Comparison of ENCODE assay signal across 15 mouse cellular contexts in genomic region chr9:98423691-98424090, GRCm38 (mm10). TPM values are rescaled to one million over a fixed set of nuclear protein-coding genes. Genes with fewer than 3 reads are reported as not detected.
DNase-seq lines count a peak whose midpoint lies in the region; ATAC-seq and TF ChIP-seq lines count a peak whose summit lies in the region.
"Had no signal": no experiment of that assay in that cellular context is flagged by ENCODE, and none has a peak within 500 bp of the region (broad histone marks: within the 10 kb centered on the region; RNA-seq: fewer than 3 reads in every experiment).

No protein-coding gene starts in this region.

- no peak overlapping the region for H3K27ac ChIP-seq in lung, embryonic 14.5 days (ENCODE audit: low read depth)
- H3K27ac ChIP-seq in embryonic facial prominence, embryonic 15.5 days (replicated peaks) = no peak overlapping the region
- H3K27ac ChIP-seq in neural tube, embryonic 12.5 days = no peak overlapping the region
- H3K27ac ChIP-seq: forebrain, embryonic 12.5 days; limb, embryonic 12.5 days had no signal

- no peak for DNase-seq in lung, embryonic 14.5 days
- no peak for DNase-seq in lung, postnatal 4 days
- DNase-seq in liver = peak; percentile 24
- DNase-seq in thymus, postnatal 0 days (ENCODE audit: low spot score) = no peak
- DNase-seq in cerebellum, adult 11 months = no peak
- no peak for DNase-seq in thymus, postnatal 14 days
- DNase-seq: adrenal gland, postnatal 36 days; cerebellum, adult 11-12 months; gastrocnemius, postnatal 14 days; heart, postnatal 10 days; kidney, adult 8-10 months had no signal

- peaks cover 11% of the 10 kb centered on the region for H3K4me1 ChIP-seq in lung, embryonic 14.5 days (ENCODE audit: insufficient read depth)
- peaks cover 22% of the 10 kb centered on the region for H3K4me1 ChIP-seq in embryonic facial prominence, embryonic 15.5 days
- H3K4me1 ChIP-seq in neural tube, embryonic 12.5 days = peaks cover 40% of the 10 kb centered on the region

- 12% methylated on average over 4 of the region's 4 CpGs for WGBS in lung, embryonic 14.5 days
- WGBS in embryonic facial prominence, embryonic 15.5 days = 19% methylated on average over 4 of the region's 4 CpGs
- 12% methylated on average over 4 of the region's 4 CpGs for WGBS in neural tube, embryonic 12.5 days

- no peak overlapping the region for H3K9ac ChIP-seq in lung, embryonic 14.5 days
- H3K9ac ChIP-seq in embryonic facial prominence, embryonic 15.5 days = no peak overlapping the region
- H3K9ac ChIP-seq in neural tube, embryonic 12.5 days = no peak overlapping the region
- H3K9ac ChIP-seq: limb, embryonic 12.5 days had no signal

- H3K4me3 ChIP-seq in lung, embryonic 14.5 days (ENCODE audit: low read depth, low read length) = no peak overlapping the region
- no peak overlapping the region for H3K4me3 ChIP-seq in embryonic facial prominence, embryonic 15.5 days (replicated peaks)
- no peak overlapping the region for H3K4me3 ChIP-seq in neural tube, embryonic 12.5 days

- H3K27me3 ChIP-seq in lung, embryonic 14.5 days (ENCODE audit: insufficient read depth, low read length) = no peaks in the 10 kb centered on the region
- no peaks in the 10 kb centered on the region for H3K27me3 ChIP-seq in embryonic facial prominence, embryonic 15.5 days
- H3K27me3 ChIP-seq in neural tube, embryonic 12.5 days (replicated peaks) = no peaks in the 10 kb centered on the region

- H3K36me3 ChIP-seq in lung, embryonic 14.5 days (ENCODE audit: insufficient read depth) = no peaks in the 10 kb centered on the region
- no peaks in the 10 kb centered on the region for H3K36me3 ChIP-seq in embryonic facial prominence, embryonic 15.5 days
- H3K36me3 ChIP-seq in neural tube, embryonic 12.5 days = no peaks in the 10 kb centered on the region
- H3K36me3 ChIP-seq: forebrain, embryonic 12.5 days; limb, embryonic 12.5 days had no signal

- no peak for TF ChIP-seq CTCF in lung, embryonic 14.5 days (IDR thresholded peaks at IDR 0.05; ENCODE audit: low read depth)

- ATAC-seq in lung, embryonic 14.5 days (ENCODE audit: insufficient read depth) = no peak
- ATAC-seq in embryonic facial prominence, embryonic 15.5 days (ENCODE audit: insufficient number of reproducible peaks, low FRiP score, low TSS enrichment, low read depth) = no peak
- ATAC-seq in neural tube, embryonic 12.5 days (ENCODE audit: low FRiP score, low read depth) = no peak

- H3K9me3 ChIP-seq in lung, embryonic 14.5 days (ENCODE audit: low read depth, low read length) = no peaks in the 10 kb centered on the region
- H3K9me3 ChIP-seq in embryonic facial prominence, embryonic 15.5 days (replicated peaks) = no peaks in the 10 kb centered on the region
- H3K9me3 ChIP-seq in neural tube, embryonic 12.5 days = no peaks in the 10 kb centered on the region
- H3K9me3 ChIP-seq: forebrain, embryonic 12.5 days; limb, embryonic 12.5 days had no signal

- H3K4me2 ChIP-seq in lung, embryonic 14.5 days = peak overlapping the region; percentile 70
- H3K4me2 ChIP-seq in embryonic facial prominence, embryonic 15.5 days (replicated peaks) = peak overlapping the region; percentile 81; the same call in 1 of the 2 replicates
- peak overlapping the region; percentile 72 for H3K4me2 ChIP-seq in neural tube, embryonic 12.5 days (replicated peaks)

RNA-seq across cellular contexts. Expression of gene Rbp1, which starts 0.9 kb away (rescaled TPM):
- polyA plus RNA-seq in lung, embryonic 14.5 days (2014; fragmentation: Nextera tagmentation; extraction: Ambion mirVana) = 128 and 132 TPM in 2 replicates
- polyA plus RNA-seq in embryonic facial prominence, embryonic 15.5 days (2015; fragmentation: Nextera tagmentation; extraction: Ambion mirVana) = 34.1 and 44.5 TPM in 2 replicates
- 177 and 179 TPM in 2 replicates for polyA plus RNA-seq in neural tube, embryonic 12.5 days (2016; fragmentation: Nextera tagmentation; extraction: Ambion mirVana)
- 11.0 and 11.3 TPM in 2 replicates for polyA plus RNA-seq in thymus, postnatal 0 days (2015; fragmentation: Nextera tagmentation; extraction: Ambion mirVana)
